Mouse (Mus musculus) naive thymus-derived CD4-positive, alpha-beta T cell, adult 2 months (primary cell): ENCODE results near the gene Scaf11.
A peak's percentile ranks its signal among the peaks of the same experiment; 100 is the strongest.
"Not testable (repeated sequence)": the region's sequence is repeated elsewhere in the genome, so short reads cannot be mapped to it uniquely, and the experiment has no call there.

ENCODE experiments used
- DNase-seq: peaks from one replicate; pipeline ENCODE4 v3.0.0-alpha.2; 2011; ENCODE audit warnings: low read depth

Scaf11 gene

GRCm38 (mm10) chr15:96463821-96464220 lies 3.2 kb upstream of the Scaf11 start:
- DNase-seq = no peak

GRCm38 (mm10) chr15:96462611-96463010 lies 2.0 kb upstream of the Scaf11 start:
- DNase-seq = no peak

GRCm38 (mm10) chr15:96461541-96462512 lies 1.2 kb upstream of the Scaf11 start:
- no peak for DNase-seq

GRCm38 (mm10) chr15:96460451-96460729 lies 253 bp downstream of the Scaf11 start:
- no peak for DNase-seq

GRCm38 (mm10) chr15:96459741-96460450 lies 747 bp downstream of the Scaf11 start:
- peak; percentile 65 for DNase-seq

- no peak for DNase-seq
These were observed 2.4 kb downstream of the Scaf11 start for GRCm38 (mm10) chr15:96458273-96458672.

GRCm38 (mm10) chr15:96457338-96457664 lies 3.3 kb downstream of the Scaf11 start:
- DNase-seq = no peak

- no peak for DNase-seq
These were observed 3.8 kb downstream of the Scaf11 start for GRCm38 (mm10) chr15:96456651-96457337.

GRCm38 (mm10) chr15:96455595-96456214 lies 4.9 kb downstream of the Scaf11 start:
- DNase-seq = no peak

GRCm38 (mm10) chr15:96453346-96453745 lies 7.3 kb downstream of the Scaf11 start:
- DNase-seq = no peak

- DNase-seq = no peak
These were observed 11.9 kb downstream of the Scaf11 start for GRCm38 (mm10) chr15:96448656-96449299.

- DNase-seq = no peak
These were observed 13.9 kb downstream of the Scaf11 start for GRCm38 (mm10) chr15:96446785-96447184.

- not testable (repeated sequence) for DNase-seq
These were observed 19.2 kb downstream of the Scaf11 start for GRCm38 (mm10) chr15:96441480-96441879.

GRCm38 (mm10) chr15:96434202-96434601 lies 26.4 kb downstream of the Scaf11 start:
- DNase-seq = no peak

GRCm38 (mm10) chr15:96419920-96420319 lies 40.7 kb downstream of the Scaf11 start:
- DNase-seq = no peak

GRCm38 (mm10) chr15:96418161-96418560 lies 42.5 kb downstream of the Scaf11 start:
- no peak for DNase-seq

GRCm38 (mm10) chr15:96408717-96409121 lies 51.9 kb downstream of the Scaf11 start:
- DNase-seq = no peak

- no peak for DNase-seq
These were observed 53.5 kb downstream of the Scaf11 start for GRCm38 (mm10) chr15:96407151-96407550.

GRCm38 (mm10) chr15:96406253-96406652 lies 54.4 kb downstream of the Scaf11 start:
- DNase-seq = no peak

- no peak for DNase-seq
These were observed 55.1 kb downstream of the Scaf11 start for GRCm38 (mm10) chr15:96405548-96405947.

GRCm38 (mm10) chr15:96398333-96398732 lies 62.3 kb downstream of the Scaf11 start:
- DNase-seq = no peak
